Mouse (Mus musculus) activated CD4-positive, CD25-positive, alpha-beta regulatory T cell, adult 9 weeks (primary cell): ENCODE measurements around the gene Npr3. TPM values are rescaled to one million over a fixed set of nuclear protein-coding genes. Genes with fewer than 3 reads are reported as not detected.

Experiments used
- polyA plus RNA-seq: library from polyadenylated mRNA; unstranded; fragments of 100-300 nt; shearing (Covaris generic); gene quantifications from one replicate; pipeline ENCODE4 v1.2.1, GENCODE M21; 2017

Npr3 gene
- polyA plus RNA-seq = not detected

GRCm38 (mm10) chr15:11906571-11907531, at the start of gene Npr3:
TSS of gene Npr3 (minus strand) at chr15:11907287.

Other genes starting within 250 kb of the Npr3 start
- gene Sub1, start 89.7 kb upstream of the Npr3 start, polyA plus RNA-seq = 582 TPM
- 163 TPM for gene Zfr, start 210.5 kb upstream of the Npr3 start, polyA plus RNA-seq